Mouse (Mus musculus): Measurements from ENCODE around the gene Krtap17-1. TPM values are rescaled to one million over a fixed set of nuclear protein-coding genes. Genes with fewer than 3 reads are reported as not detected.

Krtap17-1 gene
- polyA plus RNA-seq, 1 experiment from 2014 or later = 0.75 TPM

DNA sequence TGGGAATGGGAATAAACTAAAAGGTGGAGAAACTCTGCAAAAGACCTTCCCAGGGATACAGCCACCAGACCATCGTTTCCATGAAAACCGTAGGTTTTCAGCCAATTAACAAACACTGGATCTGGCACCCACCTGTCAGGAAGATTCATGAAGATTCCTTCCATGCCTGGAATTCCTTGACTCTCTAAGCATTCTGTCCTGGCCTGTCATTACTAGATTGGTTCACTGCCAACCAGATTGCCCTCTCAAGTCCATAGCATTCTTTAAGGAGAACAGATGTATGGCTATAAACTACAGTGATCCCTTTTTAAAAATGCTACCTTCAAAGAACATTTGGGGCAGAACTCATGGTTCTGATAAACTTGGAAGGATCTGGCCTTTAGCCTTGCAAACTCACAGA, 27.8 kb downstream of the Krtap17-1 start:
- no peak for DNase-seq
- Histone ChIP-seq H3K9me3 (ENCODE audit: low read depth, low read length) (no peaks in the 10 kb centered on the region), H3K27me3 (ENCODE audit: insufficient read depth, low read length) (no peaks in the 10 kb centered on the region)

DNA sequence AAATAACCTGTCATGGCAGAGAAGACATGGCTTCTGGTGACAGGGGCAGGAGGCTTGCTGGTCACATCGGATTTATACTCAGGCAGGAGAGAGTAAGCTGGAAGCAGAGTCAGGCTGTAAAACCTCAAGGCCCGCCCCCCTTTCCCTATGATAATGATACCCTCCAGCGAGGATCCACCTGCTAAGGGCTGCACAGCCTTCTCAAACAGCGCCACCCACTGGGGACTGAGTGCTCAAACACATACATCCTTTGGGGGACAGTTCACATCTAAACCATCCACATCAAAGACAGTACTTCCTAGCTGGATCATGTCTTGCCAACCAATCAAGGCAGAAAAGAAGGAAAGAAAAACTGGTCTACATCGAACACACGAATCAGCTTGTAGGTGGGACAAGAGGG, 29.6 kb downstream of the Krtap17-1 start:
- Histone ChIP-seq H3K4me3 (ENCODE audit: low read depth, low read length) (no peak overlapping the region), H3K27me3 (ENCODE audit: insufficient read depth, low read length) (no peaks in the 10 kb centered on the region), H3K36me3 (ENCODE audit: insufficient read depth) (no peaks in the 10 kb centered on the region), H3K4me1 (ENCODE audit: insufficient read depth) (no peaks in the 10 kb centered on the region), H3K9me3 (ENCODE audit: low read depth, low read length) (no peaks in the 10 kb centered on the region), H3K27ac (ENCODE audit: low read depth) (no peak overlapping the region), H3K9ac (no peak overlapping the region), H3K4me2 (no peak overlapping the region)
- DNase-seq (no peak), ATAC-seq (ENCODE audit: insufficient read depth) (no peak)
- no peak for TF ChIP-seq CTCF (IDR thresholded peaks at IDR 0.05; ENCODE audit: low read depth)
- WGBS = 60% methylated on average over 6 of the region's 6 CpGs

More for the DNA sequence above, 27.8 kb downstream of the Krtap17-1 start:
- H3K9ac ChIP-seq = no peak overlapping the region
- no peak for TF ChIP-seq CTCF (IDR thresholded peaks at IDR 0.05; ENCODE audit: low read depth)
- WGBS = 14% methylated on average over 2 of the region's 2 CpGs
- H3K36me3 ChIP-seq (ENCODE audit: insufficient read depth) = no peaks in the 10 kb centered on the region
- H3K4me1 ChIP-seq (ENCODE audit: insufficient read depth) = no peaks in the 10 kb centered on the region
- no peak overlapping the region for H3K4me2 ChIP-seq
- no peak overlapping the region for H3K4me3 ChIP-seq (ENCODE audit: low read depth, low read length)
- no peak for ATAC-seq (ENCODE audit: insufficient read depth)
- H3K27ac ChIP-seq (ENCODE audit: low read depth) = no peak overlapping the region

DNA sequence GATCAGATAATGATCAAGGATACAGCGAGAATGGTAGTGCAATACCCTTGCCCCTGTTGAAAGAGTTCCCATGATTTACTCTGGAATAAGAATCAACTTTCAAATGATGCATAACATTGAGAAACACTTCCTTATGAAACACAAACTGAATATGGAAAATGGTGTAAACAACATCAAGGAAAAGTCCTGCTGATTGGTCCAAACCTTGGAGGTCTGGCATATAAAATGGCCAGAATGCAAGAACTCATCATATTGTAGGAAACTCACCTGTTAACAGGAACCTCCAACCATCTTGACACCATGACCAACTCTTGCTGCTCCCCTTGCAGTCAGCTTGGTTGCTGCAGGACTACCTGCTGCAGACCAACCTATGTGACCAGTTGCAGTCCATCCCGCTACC, 45.6 kb downstream of the Krtap17-1 start, which contains the start of gene Krtap9-5:
Gene Krtap9-5 (plus strand): TSS at position 301 of the 400 bp plus-strand sequence.
- TF ChIP-seq CTCF (IDR thresholded peaks at IDR 0.05; ENCODE audit: low read depth) = no peak
- WGBS = 91% methylated on average over 2 of the region's 2 CpGs

More for the DNA sequence above, 45.6 kb downstream of the Krtap17-1 start, which contains the start of gene Krtap9-5:
- no peak for ATAC-seq (ENCODE audit: insufficient read depth)
- no peaks in the 10 kb centered on the region for H3K9me3 ChIP-seq (ENCODE audit: low read depth, low read length)
- no peak within 1 kb of the TSS for H3K4me3 ChIP-seq (ENCODE audit: low read depth, low read length)
- H3K36me3 ChIP-seq (ENCODE audit: insufficient read depth) = no peaks in the 10 kb centered on the region
- no peak within 1 kb of the TSS for H3K9ac ChIP-seq
- H3K27ac ChIP-seq (ENCODE audit: low read depth) = no peak within 1 kb of the TSS
- no peaks in the 10 kb centered on the region for H3K27me3 ChIP-seq (ENCODE audit: insufficient read depth, low read length)
- no peak for DNase-seq
- no peaks in the 10 kb centered on the region for H3K4me1 ChIP-seq (ENCODE audit: insufficient read depth)
- no peak within 1 kb of the TSS for H3K4me2 ChIP-seq

Other genes with a start within 250 kb of the Krtap17-1 start
- gene Gm11595, start 221.1 kb downstream of the Krtap17-1 start, polyA plus RNA-seq (2014; fragmentation: Nextera tagmentation; extraction: Ambion mirVana) = not detected in 2 replicates
- gene Krtap4-8, start 213.3 kb downstream of the Krtap17-1 start, polyA plus RNA-seq (2014; fragmentation: Nextera tagmentation; extraction: Ambion mirVana) = not detected in 2 replicates
- gene Krtap4-9, start 208.8 kb downstream of the Krtap17-1 start, polyA plus RNA-seq (2014; fragmentation: Nextera tagmentation; extraction: Ambion mirVana) = not detected in 2 replicates
- not detected in 2 replicates for gene Gm11596, start 200.5 kb downstream of the Krtap17-1 start, polyA plus RNA-seq (2014; fragmentation: Nextera tagmentation; extraction: Ambion mirVana)
- not detected in 2 replicates for gene Gm11569, start 195.1 kb downstream of the Krtap17-1 start, polyA plus RNA-seq (2014; fragmentation: Nextera tagmentation; extraction: Ambion mirVana)
- not detected in 2 replicates for gene Gm11554, start 189.5 kb downstream of the Krtap17-1 start, polyA plus RNA-seq (2014; fragmentation: Nextera tagmentation; extraction: Ambion mirVana)
- gene Krtap4-13, start 184.1 kb downstream of the Krtap17-1 start, polyA plus RNA-seq (2014; fragmentation: Nextera tagmentation; extraction: Ambion mirVana) = not detected in 2 replicates
- gene Gm11564, start 178.3 kb downstream of the Krtap17-1 start, polyA plus RNA-seq (2014; fragmentation: Nextera tagmentation; extraction: Ambion mirVana) = not detected in 2 replicates
- not detected in 2 replicates for gene 2300003K06Rik, start 155.9 kb downstream of the Krtap17-1 start, polyA plus RNA-seq (2014; fragmentation: Nextera tagmentation; extraction: Ambion mirVana)
- not detected in 2 replicates for gene Krtap4-16, start 142.4 kb downstream of the Krtap17-1 start, polyA plus RNA-seq (2014; fragmentation: Nextera tagmentation; extraction: Ambion mirVana)
- not detected in 2 replicates for gene Gm11568, start 136.1 kb downstream of the Krtap17-1 start, polyA plus RNA-seq (2014; fragmentation: Nextera tagmentation; extraction: Ambion mirVana)
- gene Gm11559, start 129.5 kb downstream of the Krtap17-1 start, polyA plus RNA-seq (2014; fragmentation: Nextera tagmentation; extraction: Ambion mirVana) = not detected in 2 replicates
- not detected in 2 replicates for gene Krtap9-1, start 120.6 kb downstream of the Krtap17-1 start, polyA plus RNA-seq (2014; fragmentation: Nextera tagmentation; extraction: Ambion mirVana)
- gene Gm11567, start 114.8 kb downstream of the Krtap17-1 start, polyA plus RNA-seq (2014; fragmentation: Nextera tagmentation; extraction: Ambion mirVana) = not detected in 2 replicates
- gene Krtap31-1, start 86.1 kb downstream of the Krtap17-1 start, polyA plus RNA-seq (2014; fragmentation: Nextera tagmentation; extraction: Ambion mirVana) = not detected in 2 replicates
- not detected in 2 replicates for gene Gm11565, start 79.2 kb downstream of the Krtap17-1 start, polyA plus RNA-seq (2014; fragmentation: Nextera tagmentation; extraction: Ambion mirVana)
- not detected in 2 replicates for gene Krtap31-2, start 57.7 kb downstream of the Krtap17-1 start, polyA plus RNA-seq (2014; fragmentation: Nextera tagmentation; extraction: Ambion mirVana)
- not detected in 2 replicates for gene Krtap9-5, start 45.5 kb downstream of the Krtap17-1 start, polyA plus RNA-seq (2014; fragmentation: Nextera tagmentation; extraction: Ambion mirVana)
- gene Krtap29-1, start 14.9 kb downstream of the Krtap17-1 start, polyA plus RNA-seq (2014; fragmentation: Nextera tagmentation; extraction: Ambion mirVana) = not detected in 2 replicates
- not detected in 2 replicates for gene Krtap16-1, start 7.4 kb downstream of the Krtap17-1 start, polyA plus RNA-seq (2014; fragmentation: Nextera tagmentation; extraction: Ambion mirVana)
- gene Krt33a, start 22.2 kb upstream of the Krtap17-1 start, polyA plus RNA-seq (2014; fragmentation: Nextera tagmentation; extraction: Ambion mirVana) = not detected in 2 replicates
- not detected in 2 replicates for gene Krt33b, start 35.9 kb upstream of the Krtap17-1 start, polyA plus RNA-seq (2014; fragmentation: Nextera tagmentation; extraction: Ambion mirVana)
- gene Krt34, start 47.6 kb upstream of the Krtap17-1 start, polyA plus RNA-seq (2014; fragmentation: Nextera tagmentation; extraction: Ambion mirVana) = not detected in 2 replicates
- gene Krt31, start 56.6 kb upstream of the Krtap17-1 start, polyA plus RNA-seq (2014; fragmentation: Nextera tagmentation; extraction: Ambion mirVana) = not detected in 2 replicates
- not detected in 2 replicates for gene Krt32, start 94.2 kb upstream of the Krtap17-1 start, polyA plus RNA-seq (2014; fragmentation: Nextera tagmentation; extraction: Ambion mirVana)
- gene Krt35, start 102.2 kb upstream of the Krtap17-1 start, polyA plus RNA-seq (2014; fragmentation: Nextera tagmentation; extraction: Ambion mirVana) = not detected in 2 replicates
- 0.11 TPM in 1 of 2 replicates, not detected in the other for gene Krt36, start 111.6 kb upstream of the Krtap17-1 start, polyA plus RNA-seq (2014; fragmentation: Nextera tagmentation; extraction: Ambion mirVana)
- 0.27 TPM in 1 of 2 replicates, not detected in the other for gene Krt13, start 127.6 kb upstream of the Krtap17-1 start, polyA plus RNA-seq (2014; fragmentation: Nextera tagmentation; extraction: Ambion mirVana)
- gene Krt15, start 141.9 kb upstream of the Krtap17-1 start, polyA plus RNA-seq (2014; fragmentation: Nextera tagmentation; extraction: Ambion mirVana) = 3.9 and 4.4 TPM in 2 replicates
- gene Krt19, start 154.7 kb upstream of the Krtap17-1 start, polyA plus RNA-seq (2014; fragmentation: Nextera tagmentation; extraction: Ambion mirVana) = 86.7 and 91.0 TPM in 2 replicates
- gene Krt9, start 199.3 kb upstream of the Krtap17-1 start, polyA plus RNA-seq (2014; fragmentation: Nextera tagmentation; extraction: Ambion mirVana) = not detected in 2 replicates
- gene Krt14, start 213.6 kb upstream of the Krtap17-1 start, polyA plus RNA-seq (2014; fragmentation: Nextera tagmentation; extraction: Ambion mirVana) = 0.31 TPM in 1 of 2 replicates, not detected in the other

Measured in lung, embryonic 14.5 days (tissue).